Mouse (Mus musculus) C2C12 (cell line): ENCODE data around the gene Dennd6a.
"Not testable (repeated sequence)": the region's sequence is repeated elsewhere in the genome, so short reads cannot be mapped to it uniquely, and the experiment has no call there.

Experiments
- CTCF ChIP-seq: IDR thresholded peaks from one replicate; pipeline ENCODE4 v1.5.1; 2011; ENCODE audit not compliant: control insufficient read depth, insufficient read depth, insufficient read length
- MYOD1 ChIP-seq: IDR thresholded peaks from one replicate; pipeline ENCODE4 v1.6.1; 2011; ENCODE audit warnings: low read depth; ENCODE audit not compliant: control insufficient read depth, insufficient read length
- USF1 ChIP-seq: IDR thresholded peaks from one replicate; pipeline ENCODE4 v1.6.1; 2011; ENCODE audit warnings: low read depth, mild to moderate bottlenecking, control low read depth, moderate library complexity

DNA sequence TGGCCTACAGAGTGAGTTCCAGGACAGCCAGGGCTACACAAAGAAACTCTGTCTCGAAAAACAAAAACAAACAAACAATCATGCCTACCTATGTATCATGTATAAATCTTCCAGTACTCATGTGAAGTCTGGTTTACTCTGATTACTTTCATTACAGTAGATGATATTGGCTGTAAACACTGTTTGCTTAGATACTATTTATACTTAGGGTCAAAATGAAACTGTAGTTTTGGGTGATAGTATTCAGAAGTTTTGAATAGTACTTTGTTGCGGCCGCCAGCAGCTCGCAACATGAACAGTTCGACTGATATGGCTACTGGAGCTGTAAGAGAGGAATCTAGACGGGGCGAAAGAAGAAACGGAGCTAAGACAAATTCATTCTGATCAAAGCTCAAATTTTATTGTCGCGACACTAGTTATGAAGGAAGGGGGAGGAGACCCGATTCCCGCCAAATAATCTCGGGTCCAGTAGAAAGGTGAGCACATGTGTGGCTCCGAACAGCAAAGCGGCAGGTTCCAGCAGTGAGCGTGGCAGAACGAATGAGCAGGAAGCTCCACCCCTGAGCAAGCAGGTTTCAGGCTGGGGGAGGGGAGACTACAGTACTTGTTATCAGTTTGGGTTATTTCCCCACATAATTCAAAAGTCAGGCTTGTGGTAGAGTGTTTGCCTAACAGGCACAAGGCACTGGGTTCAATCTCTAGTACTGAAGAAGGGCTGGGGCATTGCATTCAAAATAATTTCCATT lies 98.4 kb downstream of the Dennd6a start:
- TF ChIP-seq CTCF, MYOD1, USF1: not testable (repeated sequence)
